Mouse (Mus musculus): ENCODE data around the gene Mapre3.

The Mapre3 gene

GRCm38 (mm10) chr5:30814424-30815119 is at the start of gene Mapre3:
Mapre3 (plus strand) TSS chr5:30814641.
- DNase-seq (ENCODE audit: low read depth), result peak; percentile 92

- no peak for DNase-seq (ENCODE audit: low read depth)
Measured at GRCm38 (mm10) chr5:30765596-30766370, 48.7 kb upstream of the Mapre3 start.

GRCm38 (mm10) chr5:30768082-30768481 is 46.4 kb upstream of the Mapre3 start:
- no peak for DNase-seq (ENCODE audit: low read depth)

GRCm38 (mm10) chr5:30768598-30768997 is 45.8 kb upstream of the Mapre3 start:
- DNase-seq (ENCODE audit: low read depth), result no peak

GRCm38 (mm10) chr5:30769075-30769474 is 45.4 kb upstream of the Mapre3 start:
- DNase-seq (ENCODE audit: low read depth), result no peak

GRCm38 (mm10) chr5:30774601-30775371 is 39.7 kb upstream of the Mapre3 start:
- DNase-seq (ENCODE audit: low read depth), result peak; percentile 74

GRCm38 (mm10) chr5:30780699-30781098 is 33.7 kb upstream of the Mapre3 start:
- DNase-seq (ENCODE audit: low read depth), result no peak

- DNase-seq (ENCODE audit: low read depth), result no peak
Measured at GRCm38 (mm10) chr5:30781147-30781546, 33.3 kb upstream of the Mapre3 start.

- DNase-seq (ENCODE audit: low read depth), result no peak
Measured at GRCm38 (mm10) chr5:30787381-30787780, 27.1 kb upstream of the Mapre3 start.

- no peak for DNase-seq (ENCODE audit: low read depth)
Measured at GRCm38 (mm10) chr5:30790047-30790446, 24.4 kb upstream of the Mapre3 start.

- DNase-seq (ENCODE audit: low read depth), result peak; percentile 79
Measured at GRCm38 (mm10) chr5:30796125-30796524, 18.3 kb upstream of the Mapre3 start.

- DNase-seq (ENCODE audit: low read depth), result no peak
Measured at GRCm38 (mm10) chr5:30797482-30797881, 17.0 kb upstream of the Mapre3 start.

GRCm38 (mm10) chr5:30797982-30798381 is 16.5 kb upstream of the Mapre3 start:
- no peak for DNase-seq (ENCODE audit: low read depth)

GRCm38 (mm10) chr5:30798965-30799364 is 15.5 kb upstream of the Mapre3 start:
- DNase-seq (ENCODE audit: low read depth), result no peak

GRCm38 (mm10) chr5:30802724-30803467 is 11.5 kb upstream of the Mapre3 start:
- no peak for DNase-seq (ENCODE audit: low read depth)

- DNase-seq (ENCODE audit: low read depth), result peak; percentile 91
Measured at GRCm38 (mm10) chr5:30806106-30806505, 8.3 kb upstream of the Mapre3 start.

- no peak for DNase-seq (ENCODE audit: low read depth)
Measured at GRCm38 (mm10) chr5:30815120-30815465, 652 bp downstream of the Mapre3 start.

- DNase-seq (ENCODE audit: low read depth), result no peak
Measured at GRCm38 (mm10) chr5:30816261-30816791, 1.9 kb downstream of the Mapre3 start.

- DNase-seq (ENCODE audit: low read depth), result no peak
Measured at GRCm38 (mm10) chr5:30818758-30819309, 4.4 kb downstream of the Mapre3 start.

GRCm38 (mm10) chr5:30822689-30823088 is 8.2 kb downstream of the Mapre3 start:
- no peak for DNase-seq (ENCODE audit: low read depth)

- no peak for DNase-seq (ENCODE audit: low read depth)
Measured at GRCm38 (mm10) chr5:30823091-30823490, 8.7 kb downstream of the Mapre3 start.

Data from induced T-regulatory cell, adult 2 months (primary cell).